Mouse (Mus musculus) T-helper 1 cell (primary cell): ENCODE results near the gene Tbrg1.

Experiments used
- in situ Hi-C: fragments of 300-600 bp; cut with MboI, MseI; formaldehyde crosslinking; loops from one replicate; pipeline ENCODE4 v1.15.1; 2025; ENCODE audit warnings: high pct_unique_total_duplicates

Tbrg1 gene

DNA sequence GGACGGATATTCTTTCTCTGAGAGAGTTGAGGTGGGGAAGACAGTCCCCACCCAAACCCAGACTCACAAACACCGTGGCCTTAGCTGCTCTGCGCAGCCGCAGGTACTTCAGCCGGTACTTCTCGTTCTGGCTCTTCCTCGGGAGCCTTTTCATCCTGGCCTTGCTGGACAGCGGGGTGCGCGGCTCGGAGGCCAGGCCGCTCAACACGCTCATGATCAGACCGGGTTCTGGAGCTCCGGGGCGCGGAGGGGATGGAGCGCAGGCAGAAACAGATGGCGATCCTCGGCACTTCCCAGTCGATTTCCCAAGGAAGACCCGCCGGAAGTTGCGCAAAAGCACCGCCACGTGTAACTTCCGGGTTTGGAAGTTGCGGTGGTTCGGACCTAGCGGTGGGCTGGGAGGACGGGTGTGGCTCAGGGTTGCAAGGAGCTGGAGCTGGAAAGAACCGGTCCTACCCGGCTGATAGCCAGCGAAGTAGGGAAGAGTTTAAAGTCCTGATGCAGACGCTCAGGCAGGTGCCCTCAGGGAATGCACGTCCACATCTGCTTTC, at the start of gene Tbrg1:
Gene Tbrg1, minus strand, starts transcription at position 382 of the 551 bp plus-strand sequence.
- in situ Hi-C loops = no loop called here

DNA sequence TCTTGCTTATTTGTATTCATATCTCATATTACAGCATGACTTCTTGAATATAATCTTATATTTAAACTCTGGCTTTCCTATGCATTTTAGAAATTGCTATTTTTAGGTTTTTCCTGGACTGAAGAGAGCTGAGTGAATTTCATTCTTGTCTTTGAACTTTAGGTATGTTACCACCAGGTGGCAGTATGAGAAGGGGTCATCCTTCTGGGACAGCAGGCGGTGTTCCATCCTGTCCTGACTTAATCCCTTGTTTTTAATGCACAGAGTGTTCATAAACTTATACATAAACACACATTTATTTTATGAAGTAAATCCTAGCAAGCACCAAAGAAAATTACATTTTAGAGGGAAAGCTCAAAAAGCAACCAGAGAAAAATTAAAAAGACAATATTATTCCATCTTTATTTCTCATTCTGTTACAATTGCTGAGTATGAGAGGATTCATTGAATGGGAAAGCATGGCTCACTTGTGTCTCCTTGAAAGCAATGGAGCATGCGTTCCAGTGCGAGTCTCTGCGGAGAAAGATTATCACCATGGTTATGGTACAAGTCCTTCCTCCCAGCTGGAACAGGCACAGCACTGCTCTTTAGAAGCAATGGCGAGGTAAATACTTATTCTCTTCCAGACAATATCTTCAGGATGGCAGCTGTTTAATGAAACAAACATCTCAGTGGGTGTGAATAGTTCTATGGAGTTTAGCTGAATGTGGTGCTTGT, 33.0 kb upstream of the Tbrg1 start:
- in situ Hi-C loops = loop anchor here (5.0 to 25.0 kb wide), 2 partner anchors 242 to 1047 kb away; no protein-coding TSS in a partner anchor

DNA sequence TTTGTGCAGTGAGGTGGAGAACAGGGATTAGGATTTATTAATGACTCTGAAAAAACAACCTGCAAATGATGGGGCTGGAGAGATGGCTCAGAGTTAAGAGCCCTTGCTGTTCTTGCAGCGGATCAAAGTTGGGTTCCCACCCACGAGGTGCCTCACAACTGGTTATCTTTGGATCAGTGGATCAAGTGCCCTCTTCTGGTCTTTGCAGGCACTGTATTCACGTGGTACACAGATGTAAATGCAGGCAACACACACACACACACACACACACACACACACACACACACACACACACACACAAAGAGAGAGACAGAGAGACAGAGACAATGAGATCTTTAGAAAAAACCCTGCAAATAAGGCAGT, 30.8 kb upstream of the Tbrg1 start:
- in situ Hi-C loops = loop anchor here (25.0 kb wide), 1 partner anchor 1049 kb away; no protein-coding TSS in a partner anchor

DNA sequence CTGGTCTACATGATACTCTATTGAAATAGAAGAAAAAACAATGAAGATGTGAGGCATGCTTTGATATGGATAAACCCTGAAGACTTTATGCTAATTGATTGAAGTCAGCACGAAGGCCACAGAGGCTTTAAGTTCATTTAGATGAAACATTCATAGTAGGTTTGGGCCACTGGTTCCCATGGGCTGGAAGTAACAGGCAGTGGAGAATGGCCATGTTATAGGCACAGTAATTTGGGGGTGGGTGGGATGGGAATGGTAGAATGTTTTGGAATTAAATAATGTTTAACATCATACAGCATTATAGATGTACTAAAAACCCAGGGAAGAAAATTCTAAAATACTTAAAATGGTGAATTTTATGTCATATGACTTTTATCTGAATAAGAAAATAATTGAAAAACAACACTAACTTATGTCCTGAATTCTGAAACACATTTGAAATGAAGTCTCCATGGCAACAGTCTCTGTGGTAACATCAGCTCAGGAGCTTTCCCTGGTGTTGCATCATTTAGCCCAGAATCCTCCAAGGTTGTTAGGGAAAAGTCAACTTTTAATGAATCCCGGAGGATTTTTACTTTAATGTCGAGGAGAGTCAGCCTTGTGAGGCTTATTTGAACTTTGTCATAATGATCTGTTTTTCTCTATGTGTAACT, 30.3 kb upstream of the Tbrg1 start:
- in situ Hi-C loops = loop anchor here (25.0 kb wide), 1 partner anchor 1050 kb away; no protein-coding TSS in a partner anchor

DNA sequence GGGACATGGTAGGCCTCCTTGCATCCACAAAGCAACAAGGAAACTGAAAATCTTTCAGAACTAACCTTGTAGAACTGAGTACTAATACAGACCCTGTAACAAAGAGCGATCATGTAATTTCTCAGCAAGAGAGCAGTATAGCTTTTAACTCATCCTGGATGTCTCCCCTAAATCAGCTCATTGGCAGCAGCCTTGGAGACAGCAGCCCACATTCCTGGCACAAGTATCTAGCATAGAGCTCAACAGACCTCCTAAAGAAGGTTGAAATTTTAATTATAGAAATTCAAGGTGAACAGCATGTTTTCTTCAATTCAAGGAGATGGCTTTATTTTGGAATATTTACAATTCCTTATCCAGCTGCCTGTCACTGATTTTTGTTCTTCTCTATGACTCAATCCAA, 24.0 kb upstream of the Tbrg1 start:
- in situ Hi-C loops = loop anchor here (25.0 kb wide), 1 partner anchor 1056 kb away; no protein-coding TSS in a partner anchor

DNA sequence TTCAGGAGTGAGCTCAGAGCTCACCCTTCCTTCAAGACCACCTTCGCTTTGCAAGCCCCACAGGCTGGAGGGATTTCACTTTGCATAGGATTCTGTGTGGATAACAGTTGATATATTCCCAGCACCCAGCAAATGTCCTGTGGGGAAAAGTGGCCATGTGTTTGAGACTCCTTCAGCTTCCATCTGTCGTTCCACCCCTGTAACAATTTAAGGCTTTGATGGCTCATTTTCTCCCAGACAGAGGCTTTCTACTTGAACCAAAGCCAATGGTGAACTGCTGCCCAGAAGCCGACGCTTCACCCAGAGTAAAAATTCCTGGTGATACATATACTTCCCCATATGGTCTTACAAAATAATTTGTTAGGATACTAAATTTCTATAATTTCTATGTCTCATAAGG, 18.2 kb upstream of the Tbrg1 start:
- in situ Hi-C loops = loop anchor here (25.0 kb wide), 1 partner anchor 1062 kb away; no protein-coding TSS in a partner anchor

DNA sequence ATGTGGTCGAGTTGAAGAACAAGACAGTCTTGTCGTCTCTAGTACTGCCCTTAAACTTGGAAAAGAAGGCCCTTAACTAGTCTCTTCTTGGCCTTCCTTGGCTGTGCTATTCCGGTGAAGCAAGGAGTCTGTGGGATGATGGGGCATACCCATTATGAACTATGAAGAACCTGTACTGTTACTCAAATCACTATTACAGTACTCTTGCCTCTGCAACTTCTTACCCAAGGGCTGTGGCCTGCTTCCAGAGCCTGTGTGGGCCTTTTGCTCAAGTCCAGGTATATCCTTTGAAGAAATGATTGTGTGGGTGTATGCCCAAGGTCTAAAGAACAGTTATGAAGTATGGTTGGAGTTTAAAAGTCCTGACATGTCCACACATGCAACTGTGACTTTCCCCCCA, 13.1 kb upstream of the Tbrg1 start:
- in situ Hi-C loops = no loop called here

DNA sequence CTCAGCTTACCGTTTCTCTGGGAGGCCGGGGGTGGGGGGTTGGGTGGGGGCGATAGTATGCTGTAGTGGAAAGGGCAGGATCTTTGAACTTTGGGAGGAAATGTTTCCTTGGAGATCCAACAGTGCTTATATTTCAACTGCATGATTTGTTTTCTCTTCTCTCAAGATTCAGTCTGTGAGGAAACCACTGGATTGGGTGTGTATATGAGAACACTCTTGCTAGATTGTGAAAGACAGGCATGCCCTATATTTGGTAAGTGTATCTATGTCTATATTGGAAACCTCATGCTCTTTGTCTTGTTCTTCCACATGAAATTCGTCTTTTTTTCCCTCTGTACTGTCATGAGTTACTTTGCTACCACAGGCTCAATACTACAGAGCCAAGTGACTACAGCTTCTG, 12.6 kb upstream of the Tbrg1 start:
- in situ Hi-C loops = no loop called here

DNA sequence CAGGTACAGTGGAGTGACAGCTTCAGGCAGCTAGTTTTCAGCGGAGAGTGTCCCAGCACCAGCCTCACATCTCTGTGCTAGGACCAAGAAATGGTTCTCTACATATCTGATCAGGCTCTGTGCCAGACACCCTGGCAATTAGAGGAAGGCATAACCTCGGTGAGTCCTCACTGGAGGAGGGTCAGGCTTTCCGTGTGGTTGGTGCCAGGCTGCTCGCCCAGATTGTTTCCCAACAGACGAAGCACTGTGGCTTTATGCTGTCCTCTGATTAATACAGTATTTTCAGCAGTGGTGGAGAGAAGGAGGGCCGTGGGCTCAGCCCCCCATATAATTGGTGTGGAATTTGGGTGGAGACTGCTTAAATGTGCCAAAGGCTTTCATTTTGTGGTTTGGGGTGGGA, 12.0 kb upstream of the Tbrg1 start, which contains the start of gene Panx3:
Gene Panx3, minus strand, starts transcription at position 121 of the 400 bp plus-strand sequence.
- in situ Hi-C loops = no loop called here

DNA sequence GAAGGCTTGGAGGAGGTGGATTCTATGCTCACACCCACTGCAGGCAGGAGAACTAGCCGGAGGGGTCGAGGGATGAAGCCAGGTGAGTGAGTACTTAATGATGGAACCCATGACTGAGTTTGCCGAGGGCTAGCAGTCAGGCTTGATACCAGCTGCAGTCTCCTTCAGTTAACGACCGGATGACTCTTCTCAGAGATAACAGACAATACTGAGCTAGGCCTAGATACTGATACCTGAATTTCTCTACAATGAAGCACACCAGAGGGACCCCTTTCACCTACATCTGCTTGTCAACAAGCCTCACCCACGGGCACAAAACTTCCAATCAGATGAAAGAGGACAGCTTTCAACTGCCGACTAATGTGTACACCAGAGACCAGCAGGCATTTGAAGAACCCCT, 8.9 kb upstream of the Tbrg1 start:
- in situ Hi-C loops = no loop called here

DNA sequence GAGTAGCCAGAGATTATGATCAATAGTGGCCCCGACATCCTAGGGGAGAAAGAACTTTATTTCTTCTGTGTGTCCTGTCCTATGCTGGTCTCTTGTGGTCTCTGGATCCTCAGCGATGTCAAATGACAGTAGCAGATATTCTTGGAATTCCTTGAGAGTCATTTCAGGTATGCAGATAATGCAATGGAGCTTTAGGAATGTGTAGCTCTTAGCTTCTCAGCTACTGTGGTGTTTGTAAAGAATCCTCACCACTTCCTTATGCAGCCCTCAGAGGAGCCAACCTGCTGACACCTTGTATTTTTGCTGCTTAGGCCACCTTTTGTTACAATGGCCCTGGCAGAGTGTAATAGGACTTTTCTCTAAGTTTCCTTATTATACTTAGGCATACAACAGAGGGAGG, 7.5 kb upstream of the Tbrg1 start:
- in situ Hi-C loops = no loop called here

DNA sequence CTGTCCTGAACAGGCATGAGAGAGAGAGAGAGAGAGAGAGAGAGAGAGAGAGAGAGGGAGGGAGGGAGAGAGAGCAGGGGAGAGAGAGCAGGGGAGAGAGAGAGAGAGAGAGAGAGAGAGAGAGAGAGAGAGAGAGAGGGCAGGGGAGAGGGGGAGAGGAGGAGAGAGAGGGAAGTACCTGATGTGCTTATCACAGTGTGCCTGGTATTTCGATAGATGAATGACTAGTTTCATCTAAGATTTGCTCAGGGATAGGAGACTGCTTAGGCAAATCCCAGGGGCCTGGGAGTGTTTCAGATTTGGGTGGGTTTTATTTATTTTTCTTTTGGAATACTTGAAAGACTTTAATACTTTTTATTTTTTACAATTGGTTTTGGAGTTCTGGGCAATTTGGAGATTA, 6.1 kb upstream of the Tbrg1 start:
- in situ Hi-C loops = no loop called here

DNA sequence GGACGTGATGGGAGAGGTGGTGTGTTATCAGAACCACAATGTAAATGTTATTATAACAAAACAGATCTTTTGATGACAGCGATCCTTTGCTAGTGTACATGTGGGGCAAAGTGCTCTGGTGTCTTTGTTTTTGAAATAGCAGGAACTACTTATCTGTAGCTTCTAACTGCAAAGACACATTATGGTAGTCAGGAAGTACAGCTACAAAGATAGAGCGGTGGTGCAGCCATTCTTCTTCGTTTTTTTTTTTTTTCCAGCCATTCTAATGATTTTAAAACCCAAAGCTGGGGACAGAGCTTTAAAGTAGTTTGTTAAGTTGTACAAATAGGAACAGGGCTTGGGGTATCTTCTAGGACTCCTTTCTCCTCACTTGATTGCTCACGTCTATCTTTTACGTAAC, 2.3 kb upstream of the Tbrg1 start:
- in situ Hi-C loops = no loop called here

DNA sequence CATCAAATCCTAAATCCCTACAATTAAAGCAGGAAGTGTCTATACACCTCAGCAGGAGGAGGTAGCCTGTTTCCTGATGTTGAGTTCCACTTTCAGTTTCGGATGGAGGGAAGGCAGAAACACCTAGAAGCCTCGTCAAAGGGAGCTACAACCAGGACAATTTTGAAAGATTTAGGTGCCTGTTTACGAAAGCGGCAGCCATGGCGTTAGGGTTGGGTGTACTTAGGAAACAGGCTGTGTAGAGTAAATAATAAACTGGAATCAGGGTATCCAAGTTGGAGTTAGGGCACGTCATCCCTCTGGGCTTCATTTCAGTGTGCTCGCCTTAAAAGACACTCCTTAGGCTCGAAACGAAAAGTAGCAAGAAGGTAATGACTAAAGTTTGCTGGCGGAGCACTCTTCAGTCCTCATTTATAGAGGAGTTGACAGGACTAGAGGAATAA, 652 bp downstream of the Tbrg1 start:
- in situ Hi-C loops = no loop called here

DNA sequence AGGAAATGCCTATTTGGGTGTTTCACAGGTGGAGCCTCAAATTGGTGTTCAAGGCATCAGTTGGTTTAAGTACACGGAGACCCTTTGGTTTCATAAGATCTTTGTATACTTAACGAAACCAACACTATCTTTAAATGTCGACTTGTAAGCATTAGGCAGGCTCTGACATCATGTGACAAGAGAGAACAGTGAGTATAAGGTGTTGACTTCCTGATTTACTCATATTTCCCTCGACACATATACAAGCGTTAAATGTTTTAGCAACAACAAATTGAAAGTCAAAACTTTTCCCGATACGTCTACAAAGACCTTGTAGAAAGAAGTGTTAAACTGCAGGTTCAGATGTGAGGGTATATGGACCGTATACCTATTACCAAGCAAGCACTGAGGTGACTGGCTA, 1.2 kb downstream of the Tbrg1 start:
- in situ Hi-C loops = no loop called here

DNA sequence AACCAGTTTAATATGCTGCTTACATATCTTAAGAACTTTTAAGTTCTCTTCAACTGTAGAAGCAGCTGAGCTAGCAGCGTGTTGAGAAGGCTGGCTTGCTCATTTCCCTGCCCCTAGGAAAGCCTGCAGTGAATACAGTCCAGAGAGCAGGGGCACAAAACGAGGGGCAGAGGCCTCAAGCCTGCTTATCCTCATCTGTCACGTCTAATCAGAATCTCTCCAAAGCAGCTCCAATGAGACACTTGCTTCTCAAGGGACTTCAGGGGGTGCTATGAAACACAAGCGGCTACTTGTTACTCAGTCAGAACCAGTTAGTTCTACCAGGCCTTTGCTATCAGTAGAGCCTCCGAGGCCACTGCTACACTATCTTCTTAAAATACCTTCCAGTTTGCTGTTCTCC, 3.3 kb downstream of the Tbrg1 start:
- in situ Hi-C loops = no loop called here

DNA sequence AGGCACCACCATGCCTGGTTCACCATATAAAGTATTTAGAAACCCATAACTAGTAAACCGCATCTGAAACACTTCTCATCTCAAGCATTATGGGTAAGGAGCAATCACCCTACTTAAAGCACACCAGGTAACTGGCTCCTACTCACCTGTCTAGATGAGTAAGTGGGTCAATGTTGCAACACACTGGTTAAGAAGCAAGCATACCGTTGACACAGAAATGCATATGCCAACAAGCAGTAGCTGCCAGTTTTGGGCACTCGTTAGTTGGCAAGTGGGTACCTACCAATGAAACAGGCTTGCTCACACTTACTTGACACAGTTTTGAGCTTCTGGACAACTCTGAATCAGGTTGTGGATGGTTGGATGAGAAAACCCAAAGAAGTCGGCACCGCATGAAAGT, 6.5 kb downstream of the Tbrg1 start:
- in situ Hi-C loops = no loop called here

DNA sequence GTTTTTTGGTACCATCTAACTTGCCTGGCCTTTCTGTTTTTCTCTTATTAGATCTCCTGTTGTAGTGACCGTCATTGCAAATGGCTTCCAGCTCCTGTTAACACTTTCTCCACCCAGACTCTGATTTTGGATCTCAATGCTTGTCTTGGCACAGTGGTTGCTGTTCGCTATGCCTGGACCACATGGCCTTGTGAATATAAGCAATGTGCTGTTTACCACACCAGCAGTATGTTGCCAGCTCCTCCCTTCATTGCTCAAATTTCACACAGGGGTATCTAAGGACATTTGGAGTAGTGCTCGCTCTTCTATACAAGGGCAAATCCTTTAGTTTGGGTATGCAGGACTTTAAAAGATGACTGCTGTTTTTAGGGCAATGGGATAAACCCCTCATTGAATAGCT, 10.9 kb downstream of the Tbrg1 start:
- in situ Hi-C loops = no loop called here

DNA sequence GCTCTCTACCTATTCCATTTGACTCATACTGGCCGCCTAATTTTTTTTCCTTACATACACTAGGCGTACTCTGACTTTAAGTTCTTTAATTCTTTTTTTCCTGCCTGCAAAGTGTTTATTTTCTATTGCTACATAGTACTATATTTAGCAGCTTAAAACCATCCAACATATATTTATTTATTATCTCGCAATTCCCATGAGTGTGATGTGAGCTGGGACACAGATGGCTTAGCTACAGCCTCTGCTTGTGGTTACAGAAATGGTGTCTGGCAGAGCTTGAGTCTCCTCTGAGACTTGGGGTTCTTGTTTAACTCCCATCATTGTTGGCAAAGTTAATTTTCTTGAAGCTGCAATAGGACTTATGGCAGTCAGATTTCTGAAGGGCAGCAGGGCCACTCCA, 18.4 kb downstream of the Tbrg1 start:
- in situ Hi-C loops = no loop called here

DNA sequence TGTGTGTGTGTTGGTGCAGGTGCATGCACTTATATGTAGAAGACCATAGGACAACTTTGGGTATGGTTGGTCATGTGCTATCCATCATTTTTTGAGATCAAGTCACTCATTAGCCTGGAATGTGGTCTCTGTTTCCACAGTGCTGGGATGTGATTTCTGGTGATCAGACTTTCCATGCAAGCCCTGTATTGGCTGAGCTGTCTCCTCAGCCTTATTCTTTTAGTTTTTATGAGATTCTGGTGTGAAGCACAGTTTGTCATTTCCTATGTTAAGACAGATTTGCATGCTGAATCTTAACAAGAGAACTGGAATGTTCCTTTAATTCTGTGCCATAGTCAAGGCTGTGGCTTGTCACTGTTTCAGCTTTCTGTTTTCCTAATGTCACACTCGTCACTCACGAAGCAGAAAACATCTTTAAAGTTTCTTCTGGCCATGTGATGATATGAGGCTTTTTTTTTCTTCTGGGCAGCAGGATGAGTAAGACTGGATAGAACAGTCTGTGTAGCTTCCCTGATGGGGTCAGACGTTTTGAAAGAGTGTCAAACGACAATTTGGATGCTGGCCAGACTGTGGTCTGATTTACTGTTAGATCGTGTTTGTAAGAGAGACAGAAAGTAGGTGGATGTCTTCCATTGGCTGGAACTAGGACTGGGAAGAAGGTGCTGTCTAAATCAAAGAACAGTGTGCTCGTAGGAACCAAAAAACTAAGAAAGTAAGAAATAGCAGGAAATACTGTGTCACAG, 20.1 kb downstream of the Tbrg1 start:
- in situ Hi-C loops = no loop called here

DNA sequence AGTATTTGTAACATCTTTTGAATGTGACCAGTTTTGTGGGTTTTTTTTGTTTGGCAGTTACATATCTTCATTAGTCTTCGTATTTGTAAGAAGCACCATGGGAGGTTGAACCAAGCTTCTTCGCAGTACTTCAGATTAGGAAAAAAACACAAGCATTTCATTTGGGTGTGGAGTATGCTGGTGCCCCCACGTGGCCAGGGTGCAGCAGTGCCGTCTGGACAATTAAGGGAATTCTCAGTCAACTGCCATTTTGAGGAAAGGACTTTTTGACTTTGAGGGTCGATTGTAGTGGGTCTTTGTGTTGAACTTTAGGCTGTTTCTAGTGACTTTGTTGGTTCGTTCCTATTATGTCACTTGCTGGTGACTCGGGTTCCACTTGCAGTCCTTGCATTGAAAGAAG, 20.8 kb downstream of the Tbrg1 start:
- in situ Hi-C loops = no loop called here

DNA sequence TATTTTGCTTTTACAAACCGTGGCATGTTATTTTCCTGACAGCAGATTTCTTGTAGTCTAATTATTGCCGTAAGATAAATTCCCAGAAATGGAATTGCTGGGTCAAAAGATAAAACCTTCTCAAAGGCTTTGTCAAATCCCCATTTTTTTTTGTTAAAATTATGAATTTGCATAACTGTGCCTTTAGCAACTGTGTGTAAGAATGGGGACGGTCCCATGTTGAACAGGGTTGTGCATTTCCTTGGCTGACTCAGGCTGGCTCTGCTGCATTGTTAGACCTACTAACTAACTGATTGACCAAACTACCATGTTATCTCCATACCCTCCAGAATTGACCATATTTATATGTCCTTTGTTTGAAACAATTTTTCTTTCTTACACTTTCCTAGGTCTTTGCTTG, 22.8 kb downstream of the Tbrg1 start:
- in situ Hi-C loops = no loop called here
